In genomic region chr14:48852787-48853186, GRCm38 (mm10) we compare ENCODE assay signal across 9 mouse cellular contexts.
DNase-seq lines count a peak whose midpoint lies in the region; ATAC-seq and TF ChIP-seq lines count a peak whose summit lies in the region.
"Had no signal": no experiment of that assay in that cellular context is flagged by ENCODE, and none has a peak within 500 bp of the region (broad histone marks: within the 10 kb centered on the region; RNA-seq: fewer than 3 reads in every experiment).

No protein-coding gene starts in this region.

- peaks cover 13% of the 10 kb centered on the region for H3K27me3 ChIP-seq in hindbrain, embryonic 13.5 days
- H3K27me3 ChIP-seq in midbrain, embryonic 12.5 days, result no peaks in the 10 kb centered on the region
- H3K27me3 ChIP-seq in thymus, adult 2 months (ENCODE audit: control insufficient read depth, insufficient read depth, low read length), result no peaks in the 10 kb centered on the region

- TF ChIP-seq POLR2A in thymus, adult 2 months (IDR thresholded peaks at IDR 0.05; ENCODE audit: control insufficient read depth, extremely low read depth, insufficient read depth, low read length, poor library complexity), result no peak

- H3K36me3 ChIP-seq in hindbrain, embryonic 13.5 days, result no peaks in the 10 kb centered on the region
- H3K36me3 ChIP-seq in midbrain, embryonic 12.5 days, result no peaks in the 10 kb centered on the region
- H3K36me3 ChIP-seq in thymus, adult 2 months (ENCODE audit: control insufficient read depth, insufficient read depth, low read length), result no peaks in the 10 kb centered on the region

- WGBS in hindbrain, embryonic 13.5 days, result 8% methylated on average over 15 of the region's 15 CpGs
- WGBS in midbrain, embryonic 12.5 days, result 3% methylated on average over 15 of the region's 15 CpGs
- 1% methylated on average over 15 of the region's 15 CpGs for WGBS in thymus, adult 2 months

- H3K4me1 ChIP-seq in hindbrain, embryonic 13.5 days (replicated peaks), result peaks cover 12% of the 10 kb centered on the region; the same call in 1 of the 2 replicates
- H3K4me1 ChIP-seq in midbrain, embryonic 12.5 days, result peaks cover 26% of the 10 kb centered on the region
- no peaks in the 10 kb centered on the region for H3K4me1 ChIP-seq in thymus, adult 2 months (replicated peaks; ENCODE audit: control insufficient read depth, insufficient read depth, low read length)

- TF ChIP-seq CTCF in thymus, adult 2 months (IDR thresholded peaks at IDR 0.05; ENCODE audit: borderline replicate concordance, control insufficient read depth, extremely low read depth, insufficient read depth, low read length, poor library complexity), result no peak

- ATAC-seq in hindbrain, embryonic 13.5 days (ENCODE audit: low FRiP score), result no peak
- ATAC-seq in midbrain, embryonic 12.5 days (ENCODE audit: low FRiP score, low read depth), result no peak

- peak; percentile 69 for DNase-seq in MEL-GATA-1-ER (ENCODE audit: extremely low read depth, low read depth)
- DNase-seq in embryo, embryonic 10.5 days (ENCODE audit: low spot score), result peak; percentile 61
- no peak for DNase-seq in left cerebral cortex, postnatal 10 days (ENCODE audit: extremely low spot score in 1 of 2, low spot score in 2 of 2)
- DNase-seq in thymus, adult 2 months, result no peak
- no peak for DNase-seq in ovary, postnatal 36 days (ENCODE audit: low spot score)
- DNase-seq: gastrocnemius, postnatal 36 days; thymus, postnatal 14 days had no signal

- H3K9ac ChIP-seq in hindbrain, embryonic 13.5 days, result peak overlapping the region; percentile 55
- H3K9ac ChIP-seq in midbrain, embryonic 12.5 days (replicated peaks), result peak overlapping the region; percentile 39; the same call in 1 of the 2 replicates

- no peaks in the 10 kb centered on the region for H3K9me3 ChIP-seq in hindbrain, embryonic 13.5 days
- H3K9me3 ChIP-seq in midbrain, embryonic 12.5 days, result no peaks in the 10 kb centered on the region

- intact Hi-C loops in left cerebral cortex, postnatal 10 days (cut with DNase I), result no loop called here

- peak overlapping the region; percentile 30 for H3K4me3 ChIP-seq in hindbrain, embryonic 13.5 days
- peak overlapping the region; percentile 24 for H3K4me3 ChIP-seq in midbrain, embryonic 12.5 days
- H3K4me3 ChIP-seq in thymus, adult 2 months (ENCODE audit: control insufficient read depth, insufficient read depth, low read length), result no peak overlapping the region

- H3K27ac ChIP-seq in hindbrain, embryonic 13.5 days, result no peak overlapping the region
- peak overlapping the region; percentile 92 for H3K27ac ChIP-seq in midbrain, embryonic 12.5 days (replicated peaks)
- no peak overlapping the region for H3K27ac ChIP-seq in thymus, adult 2 months (ENCODE audit: control insufficient read depth, insufficient read depth, low read length)

- H3K4me2 ChIP-seq in hindbrain, embryonic 13.5 days, result peak overlapping the region; percentile 49
- peak overlapping the region; percentile 50 for H3K4me2 ChIP-seq in midbrain, embryonic 12.5 days (replicated peaks)

Comparison
In these comparisons a context has a peak if more than half of its experiments do, and no peak if none do; other contexts are left out.
1. DNase-seq: peak in MEL-GATA-1-ER (single experiment) and embryo, embryonic 10.5 days (single experiment); none in left cerebral cortex, postnatal 10 days (0 of 2), thymus, adult 2 months (single experiment) and ovary, postnatal 36 days (single experiment).